Mouse (Mus musculus) small intestine, adult 2 months (tissue): ENCODE measurements around the gene Syne4.

Experiments
- CTCF ChIP-seq: fragments of 200-500 bp; IDR thresholded peaks from 2 replicates; pipeline ENCODE4 v1.5.1; 2012; ENCODE audit warnings: low read depth, mild to moderate bottlenecking, control low read depth, inconsistent platforms, low read length, moderate library complexity, mixed read lengths; ENCODE audit not compliant: insufficient replicate concordance, insufficient read length; ENCODE audit errors: extremely low read depth
- POLR2A ChIP-seq: fragments of 200-500 bp; IDR thresholded peaks from 2 replicates; pipeline ENCODE4 v1.6.1; 2012; ENCODE audit warnings: low read depth, mild to moderate bottlenecking, control low read depth, inconsistent platforms, low read length, moderate library complexity

DNA sequence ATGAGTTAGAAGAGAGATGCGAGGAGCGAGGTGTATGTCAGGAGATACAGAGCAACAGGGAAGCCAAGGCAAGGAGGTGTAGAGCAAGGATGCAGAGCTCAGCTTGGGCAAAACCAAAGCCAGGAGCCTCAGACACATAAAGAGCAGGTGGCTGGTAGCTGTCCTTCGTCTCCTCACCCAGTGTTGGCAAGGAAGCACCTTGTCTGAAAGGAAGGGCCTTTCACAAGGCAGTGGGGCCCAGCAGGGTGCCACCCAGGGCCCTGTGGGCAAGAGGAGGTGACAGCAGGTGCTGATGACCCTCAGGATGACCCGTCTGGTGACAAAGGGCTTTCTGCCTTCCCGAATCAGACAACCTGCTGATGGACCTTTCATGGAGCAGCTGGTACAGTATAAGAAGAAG lies 20.0 kb downstream of the Syne4 start:
- no peak for TF ChIP-seq CTCF
- no peak for TF ChIP-seq POLR2A
